Mouse (Mus musculus): ENCODE results near the gene Dppa2. TPM values are rescaled to one million over a fixed set of nuclear protein-coding genes. Genes with fewer than 3 reads are reported as not detected.
"Not testable (repeated sequence)": the region's sequence is repeated elsewhere in the genome, so short reads cannot be mapped to it uniquely, and the experiment has no call there.

Dppa2 gene
- total RNA-seq (2021) = not detected in 2 replicates
- long read RNA-seq, experiment 1 = 0 reads
- long read RNA-seq, experiment 2 = 0 reads

DNA sequence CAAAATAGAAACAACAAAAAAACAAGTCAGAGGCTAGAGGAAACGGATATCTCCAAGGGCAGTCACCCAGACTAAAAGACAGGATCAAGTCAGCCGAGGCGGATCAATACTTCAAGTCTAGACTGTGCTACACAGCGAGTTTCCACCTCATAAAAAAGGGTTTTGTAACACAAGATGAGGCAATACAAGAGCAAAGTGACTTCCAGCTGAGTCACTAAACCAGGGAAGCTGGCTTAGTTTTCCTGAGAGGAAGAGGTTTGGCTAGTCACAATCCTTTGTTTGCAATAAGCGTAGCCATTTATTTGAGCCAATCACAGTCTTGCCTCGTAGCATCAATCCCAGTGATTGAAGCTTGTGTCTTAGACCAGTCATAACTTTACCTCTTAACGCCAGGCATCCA is at the start of gene Dppa2:
Dppa2 (plus strand) TSS at position 400 of the 400 bp plus-strand sequence.
- no peak for DNase-seq

DNA sequence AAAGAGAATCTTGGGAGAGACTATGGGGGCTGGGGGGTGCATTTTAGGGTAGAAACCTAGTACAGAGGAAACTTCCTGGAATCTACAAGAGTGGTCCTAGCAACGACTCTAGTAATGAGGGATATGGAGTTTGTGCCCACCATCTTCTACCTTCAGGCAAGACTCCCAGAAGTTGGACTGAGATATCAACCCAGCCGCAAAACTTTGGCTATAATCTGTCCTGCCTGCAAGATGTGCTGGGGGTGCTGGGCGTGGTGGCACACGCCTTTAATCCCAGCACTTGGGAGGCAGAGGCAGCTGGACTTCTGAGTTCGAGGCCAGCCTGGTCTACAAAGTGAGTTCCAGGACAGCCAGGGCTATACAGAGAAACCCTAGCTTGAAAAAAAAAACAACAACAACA is 49.1 kb upstream of the Dppa2 start:
- DNase-seq = no peak

DNA sequence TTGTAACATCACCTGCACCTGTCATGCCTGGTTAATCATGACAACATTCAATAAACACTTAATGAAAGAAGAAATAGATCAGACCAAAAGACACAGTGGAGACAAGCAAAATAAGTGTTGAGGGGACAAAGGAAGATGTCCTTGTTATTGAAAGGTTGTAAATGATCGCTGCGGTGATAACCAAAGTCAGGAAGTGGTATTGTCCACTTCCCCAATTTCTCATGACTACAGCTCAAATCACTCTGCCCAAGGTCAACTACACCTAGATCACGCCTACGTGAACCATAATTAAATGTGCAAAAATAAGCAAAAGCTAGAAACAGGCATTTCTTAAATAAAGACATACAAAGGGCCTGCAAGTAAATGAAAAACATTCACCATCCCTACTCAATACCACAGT is 44.2 kb upstream of the Dppa2 start:
- DNase-seq = no peak

DNA sequence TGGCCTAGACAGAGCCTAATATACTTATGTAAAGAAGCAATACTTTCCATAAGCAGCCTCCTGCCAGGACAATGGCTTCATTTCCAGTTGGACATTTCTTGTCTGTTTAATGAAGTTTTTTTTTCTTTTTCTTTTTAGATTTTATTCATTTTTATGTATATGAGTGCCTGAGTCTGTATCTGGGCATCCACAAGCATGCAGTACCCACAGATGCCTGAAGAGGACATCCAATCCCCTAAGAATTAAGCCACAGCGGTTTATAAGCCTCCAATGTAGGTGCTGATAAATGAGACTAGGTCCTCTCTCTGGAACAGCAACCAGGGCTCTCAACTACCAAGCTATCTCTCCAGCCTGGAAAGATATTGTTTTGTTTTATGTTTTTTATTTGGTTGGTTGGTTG is 40.8 kb upstream of the Dppa2 start:
- DNase-seq = no peak

DNA sequence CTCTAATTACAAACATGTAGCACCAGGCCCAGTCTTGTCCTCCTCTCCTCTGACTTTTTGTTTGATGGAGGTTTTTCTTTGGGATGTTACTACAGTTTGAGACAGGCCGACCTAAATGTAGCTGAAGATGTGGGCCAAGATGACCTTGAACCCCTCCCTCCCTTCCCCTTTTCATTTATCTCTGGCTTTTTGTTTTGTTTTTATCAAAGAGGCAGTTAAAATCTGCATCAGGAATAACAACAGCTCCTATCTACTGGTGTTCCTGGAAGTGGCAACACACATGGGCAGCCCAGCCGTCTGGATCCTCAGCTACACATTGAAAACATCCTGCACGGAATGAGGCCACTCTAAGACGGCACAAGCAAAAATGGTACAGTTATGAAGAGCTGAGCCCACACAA is 37.9 kb upstream of the Dppa2 start:
- DNase-seq = no peak

DNA sequence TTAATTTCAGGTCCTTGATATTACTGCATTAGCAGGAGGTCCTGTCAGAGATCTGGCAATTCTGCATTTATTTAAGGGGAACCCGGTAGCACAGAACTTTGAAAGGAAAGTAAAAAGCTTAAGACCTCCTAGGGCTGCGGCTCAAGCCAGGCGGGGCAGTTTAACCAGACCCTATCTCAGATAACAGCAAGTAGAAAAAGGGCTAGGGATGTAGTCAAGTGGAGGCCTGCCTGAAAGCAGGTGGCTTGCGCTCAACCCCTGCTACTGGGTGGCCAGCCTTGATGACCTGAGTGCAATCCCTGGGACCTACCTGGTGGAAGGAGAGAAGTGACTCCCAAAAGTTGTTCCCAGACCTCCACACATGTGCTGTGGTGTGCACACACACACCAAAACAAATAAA is 26.8 kb upstream of the Dppa2 start:
- DNase-seq = no peak

DNA sequence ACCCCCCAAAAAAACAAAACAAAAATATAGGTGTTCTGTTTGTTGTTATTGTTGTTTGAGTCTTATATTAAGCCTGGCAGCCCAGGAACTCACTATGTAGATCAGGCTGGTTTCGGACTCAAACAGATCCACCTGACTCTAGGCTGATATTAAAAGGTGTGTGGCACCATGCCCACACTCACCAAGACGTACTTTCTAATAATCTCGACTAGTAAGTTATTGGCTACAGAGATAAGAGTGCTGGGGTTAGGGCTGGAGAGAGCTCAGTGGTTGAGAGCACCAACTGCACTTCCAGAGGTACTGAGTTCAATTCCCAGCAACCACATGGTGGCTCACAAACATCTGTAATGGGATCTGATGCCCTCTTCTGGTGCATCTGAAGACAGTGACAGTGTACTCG is 22.8 kb upstream of the Dppa2 start:
- DNase-seq = no peak

DNA sequence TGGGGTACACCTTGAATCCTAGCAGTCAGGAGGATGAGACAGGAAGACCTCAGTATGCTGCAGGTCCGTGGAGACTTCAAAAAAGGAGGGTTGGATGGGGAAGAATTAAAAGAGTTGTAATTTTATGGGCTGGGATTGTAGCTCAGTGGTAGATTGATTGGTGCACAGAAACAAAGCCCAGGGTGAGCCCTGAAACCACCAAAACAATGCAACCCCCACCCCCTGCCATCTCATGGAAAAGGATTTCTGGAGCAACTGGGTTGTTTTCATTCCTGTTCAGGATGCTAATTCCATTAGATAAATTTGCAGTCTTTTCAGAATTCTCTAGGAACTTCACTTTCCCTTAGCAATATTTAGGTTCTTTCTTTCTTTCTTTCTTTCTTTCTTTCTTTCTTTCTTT is 20.9 kb upstream of the Dppa2 start:
- DNase-seq = no peak

DNA sequence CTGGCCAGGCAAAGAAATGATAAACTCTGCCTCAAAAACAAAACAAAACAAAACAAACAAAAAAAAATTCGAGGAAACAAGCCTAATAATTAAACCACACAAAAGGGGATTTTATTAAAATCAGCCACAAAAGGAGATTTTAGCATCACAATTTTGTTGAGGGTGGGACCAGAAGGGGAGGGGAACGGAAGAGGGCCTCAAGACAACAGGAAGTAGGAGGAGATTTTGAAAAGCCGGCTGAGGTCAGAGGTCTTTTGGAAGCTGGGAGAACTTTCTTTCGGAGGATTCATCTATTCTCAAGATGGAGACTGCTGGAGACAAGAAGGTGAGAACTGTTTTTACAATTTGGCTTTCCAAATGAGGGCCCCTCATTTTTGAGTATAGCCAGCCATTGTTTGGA is 20.2 kb upstream of the Dppa2 start, which contains the start of gene Dppa4:
Dppa4 (plus strand) TSS at position 217 of the 400 bp plus-strand sequence.
- DNase-seq = no peak

DNA sequence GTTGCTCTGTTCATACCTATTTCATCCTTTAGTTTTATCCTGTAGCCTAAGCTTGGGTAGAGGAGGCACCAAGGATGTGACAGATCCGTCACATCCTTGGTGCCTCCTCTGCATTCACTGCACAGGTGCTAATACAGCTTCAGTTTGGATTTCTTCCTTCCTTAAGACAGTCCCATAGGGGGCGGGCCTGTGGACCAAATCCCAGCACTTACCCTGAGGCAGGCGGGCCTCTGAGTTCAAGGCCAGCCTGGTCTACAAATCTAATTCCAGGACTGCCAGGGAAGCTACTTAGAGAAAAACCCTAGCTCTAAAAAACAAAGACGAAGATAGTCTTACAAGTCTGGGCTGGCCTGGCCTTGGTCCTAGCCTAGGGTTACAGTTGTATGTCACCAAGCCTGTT is 18.2 kb upstream of the Dppa2 start:
- DNase-seq = no peak

DNA sequence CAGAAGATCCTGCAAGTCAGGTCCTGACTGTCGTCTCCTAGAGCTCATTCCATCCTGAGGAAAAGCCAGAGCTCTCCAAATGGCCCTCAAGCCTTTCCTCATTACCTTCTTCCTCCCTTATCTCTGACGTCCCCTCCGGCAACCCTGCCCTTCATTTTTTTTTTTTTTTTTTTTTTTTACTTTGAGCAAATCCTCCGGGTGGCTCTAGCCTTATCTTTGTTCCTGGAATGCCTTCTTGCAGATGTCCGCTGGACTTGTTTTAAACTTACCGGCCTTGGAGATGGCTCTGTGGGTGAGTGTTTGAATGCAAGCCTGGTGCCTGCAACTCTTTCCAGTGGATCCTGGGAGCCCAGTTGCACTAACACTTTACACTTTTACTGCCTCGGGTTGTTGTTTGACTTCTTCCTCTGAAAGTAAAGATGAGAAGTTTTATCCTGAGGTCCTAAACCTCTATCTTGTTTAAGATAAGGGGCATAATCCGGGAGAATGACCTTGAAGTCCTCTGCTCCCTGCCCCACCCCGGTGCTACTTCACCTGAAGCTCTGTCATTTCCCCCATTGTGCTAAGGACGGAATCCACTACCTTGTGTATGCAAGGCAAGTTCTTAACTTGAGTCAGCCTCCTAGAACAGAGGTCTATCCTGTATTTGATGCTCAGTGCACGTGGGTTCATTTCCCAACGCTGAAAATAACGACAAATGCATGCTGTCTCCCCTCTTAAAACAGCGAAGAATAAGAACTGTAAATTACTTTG is 6.1 kb upstream of the Dppa2 start:
- no peak for DNase-seq

DNA sequence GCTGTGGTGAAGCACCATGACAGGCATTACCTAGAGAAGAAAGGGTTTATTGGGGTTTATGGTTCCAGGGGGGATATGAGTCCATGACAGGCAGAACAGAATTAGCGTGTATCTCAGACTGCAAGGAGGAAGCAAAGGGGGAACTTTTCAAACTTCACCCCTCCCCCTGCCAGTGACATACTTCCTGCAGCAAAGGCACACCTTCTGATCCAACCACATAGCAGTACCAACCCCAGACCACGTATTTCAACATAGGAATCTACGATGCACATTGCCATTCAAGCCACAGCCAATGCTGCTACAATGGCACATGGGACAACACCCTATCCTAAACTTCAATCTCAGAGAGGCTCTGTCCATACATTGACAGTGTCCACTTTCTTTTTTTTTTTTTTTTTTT is 3.8 kb upstream of the Dppa2 start:
- no peak for DNase-seq

DNA sequence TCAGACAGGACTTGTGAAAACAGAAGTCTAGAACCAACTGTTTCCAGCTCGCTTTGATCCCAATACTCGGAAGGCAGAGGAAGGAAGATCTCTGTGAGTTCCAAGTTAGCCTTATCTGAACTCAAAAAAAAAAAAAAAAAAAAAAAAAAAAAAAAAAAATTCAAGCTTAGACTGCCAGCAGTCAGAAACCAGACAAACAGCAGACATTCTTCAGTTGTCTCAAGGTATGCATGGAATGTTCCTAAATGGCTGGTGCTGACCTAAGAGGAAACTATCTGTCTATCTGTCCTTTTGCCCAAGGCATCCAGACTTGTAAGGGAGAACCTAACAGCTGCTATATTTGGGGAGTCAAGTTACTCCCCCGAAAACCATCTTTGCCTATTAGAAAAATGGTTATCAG is 275 bp downstream of the Dppa2 start:
- no peak for DNase-seq

DNA sequence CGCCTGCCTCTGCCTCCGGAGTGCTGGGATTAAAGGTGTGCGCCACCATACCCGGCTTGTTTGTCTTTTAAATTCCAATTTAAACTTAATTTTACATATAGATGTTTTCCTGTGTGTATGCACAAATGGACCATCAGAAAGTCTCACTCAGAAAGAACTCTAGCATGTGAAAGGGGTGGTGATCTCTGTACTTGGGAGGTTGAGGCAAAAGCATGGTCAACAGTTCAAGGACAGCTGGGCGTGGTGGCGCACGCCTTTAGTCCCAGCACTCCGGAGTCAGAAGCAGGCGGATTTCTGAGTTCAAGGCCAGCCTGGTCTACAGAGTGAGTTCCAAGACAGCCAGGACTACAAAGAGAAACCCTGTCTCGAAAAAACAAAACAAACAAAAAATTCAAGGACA is 5.2 kb downstream of the Dppa2 start:
- DNase-seq = not testable (repeated sequence)

DNA sequence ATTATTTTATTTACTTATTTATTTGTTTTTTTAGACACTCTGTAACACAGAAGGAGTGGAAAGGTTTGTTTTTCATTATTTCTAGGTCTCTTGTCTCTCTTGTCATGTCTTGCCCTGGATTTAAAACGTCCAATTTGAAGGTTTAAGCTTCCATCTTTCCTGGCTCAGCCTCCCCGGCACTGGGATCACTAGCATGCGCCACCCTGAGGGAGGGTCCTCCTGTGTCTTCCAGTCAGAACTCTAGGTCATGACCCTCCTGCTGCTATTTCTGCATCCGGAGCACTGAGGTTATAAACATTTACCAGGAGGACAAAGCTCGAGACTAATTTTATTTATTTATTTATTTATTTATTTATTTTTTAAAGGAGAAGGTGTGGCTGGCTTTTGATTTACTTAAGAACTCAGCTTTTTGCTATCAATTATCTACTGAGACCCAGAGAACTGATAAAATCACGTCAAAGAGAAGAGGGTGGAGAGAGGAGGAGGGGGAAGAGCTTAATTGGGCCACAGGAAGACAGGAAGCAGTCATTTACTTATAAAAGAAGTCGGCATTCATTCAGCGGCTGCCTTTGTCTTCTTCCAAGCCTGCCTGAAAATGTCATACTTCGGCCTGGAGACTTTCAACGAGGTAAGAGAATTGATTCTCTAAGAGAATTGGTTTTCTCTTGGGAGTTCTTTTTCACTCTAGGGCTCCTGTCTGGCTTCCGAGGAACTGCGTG is 6.4 kb downstream of the Dppa2 start:
- no peak for DNase-seq

DNA sequence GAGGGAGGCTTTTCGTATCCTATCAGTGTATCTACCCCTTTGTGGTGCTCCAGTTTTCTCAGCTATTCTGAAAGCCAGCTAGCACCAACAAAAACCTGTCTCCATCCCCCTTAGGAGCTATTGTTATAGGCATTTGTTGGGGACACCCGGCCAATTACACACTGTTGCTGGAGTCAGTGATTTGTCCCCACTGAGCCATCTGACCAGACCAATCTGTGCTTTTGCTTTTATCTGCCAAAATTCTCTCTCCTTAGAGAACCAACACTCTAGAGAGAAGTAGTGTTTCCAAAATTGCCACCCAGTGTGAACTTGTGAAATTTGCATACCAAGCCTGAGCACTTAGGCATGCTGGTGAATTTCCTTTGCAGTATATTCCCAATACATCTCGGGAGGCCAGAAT is 11.6 kb downstream of the Dppa2 start:
- no peak for DNase-seq

DNA sequence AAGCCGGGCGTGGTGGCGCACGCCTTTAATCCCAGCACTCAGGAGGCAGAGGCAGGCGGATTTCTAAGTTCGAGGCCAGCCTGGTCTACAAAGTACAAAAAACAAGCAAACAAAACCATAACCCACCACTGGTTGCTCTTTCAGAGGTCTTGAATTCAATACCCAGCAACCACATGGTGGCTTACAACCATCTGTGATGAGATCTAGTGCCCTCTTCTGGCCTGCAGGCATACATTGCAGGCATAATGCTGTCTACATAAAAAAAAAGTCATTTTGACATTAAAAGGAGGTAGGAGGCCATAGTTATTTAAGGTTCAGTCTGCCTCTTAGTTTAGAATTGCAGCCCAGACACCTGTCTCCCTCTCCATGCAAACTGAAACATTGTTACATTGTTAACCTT is 17.1 kb downstream of the Dppa2 start:
- no peak for DNase-seq

DNA sequence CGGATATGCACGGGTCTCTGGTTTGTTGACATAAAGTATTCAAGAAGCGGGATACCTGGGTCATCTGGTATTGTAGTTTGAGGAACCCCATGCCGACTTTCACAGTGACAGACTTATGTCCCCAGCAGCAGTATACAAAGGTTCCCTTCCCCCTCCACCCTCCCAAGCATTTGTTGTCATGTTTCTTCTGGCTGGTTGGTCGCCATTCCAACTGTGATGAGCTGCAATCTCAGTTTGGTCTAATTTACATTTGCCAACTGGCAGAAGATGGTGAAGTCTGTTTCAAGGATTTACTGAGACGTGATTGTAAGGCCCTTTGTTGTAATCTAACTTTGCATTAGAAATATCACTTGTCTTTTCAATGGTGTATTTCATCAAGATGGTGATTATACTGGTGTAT is 19.4 kb downstream of the Dppa2 start:
- no peak for DNase-seq

DNA sequence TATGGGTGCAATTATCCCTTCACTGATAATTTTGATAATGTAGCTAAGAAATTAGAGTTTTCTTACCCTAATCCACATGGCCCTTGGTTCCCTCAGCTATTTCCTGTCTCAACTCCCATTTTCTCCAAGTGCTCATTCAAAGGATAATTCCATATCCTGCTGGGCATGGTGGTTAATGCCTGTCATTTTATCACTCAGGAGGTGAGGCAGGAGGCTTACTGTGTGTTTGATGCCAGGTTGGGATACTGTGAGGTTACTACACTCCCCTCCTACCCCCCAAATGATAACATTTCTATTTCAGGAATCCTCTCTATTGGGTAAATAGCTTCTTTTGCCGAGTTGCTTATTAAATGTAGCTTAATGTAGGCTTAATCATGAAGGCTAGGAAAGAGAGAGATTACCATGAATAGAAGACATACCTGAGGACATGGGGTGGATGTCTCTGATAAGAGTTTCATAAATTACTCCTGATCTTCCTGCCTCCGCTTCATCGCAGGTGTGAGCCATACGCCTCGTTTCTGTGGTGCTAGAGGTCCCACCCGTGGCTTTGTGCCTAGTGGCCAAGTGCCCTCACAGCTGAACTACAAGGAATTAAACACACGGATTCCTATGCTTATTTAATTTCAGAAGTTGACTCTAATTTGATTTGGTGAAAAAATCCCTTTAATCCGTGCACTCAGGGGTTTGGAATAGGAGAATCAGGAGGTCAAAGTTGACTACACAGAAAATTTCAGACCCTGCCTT is 20.1 kb downstream of the Dppa2 start:
- no peak for DNase-seq

DNA sequence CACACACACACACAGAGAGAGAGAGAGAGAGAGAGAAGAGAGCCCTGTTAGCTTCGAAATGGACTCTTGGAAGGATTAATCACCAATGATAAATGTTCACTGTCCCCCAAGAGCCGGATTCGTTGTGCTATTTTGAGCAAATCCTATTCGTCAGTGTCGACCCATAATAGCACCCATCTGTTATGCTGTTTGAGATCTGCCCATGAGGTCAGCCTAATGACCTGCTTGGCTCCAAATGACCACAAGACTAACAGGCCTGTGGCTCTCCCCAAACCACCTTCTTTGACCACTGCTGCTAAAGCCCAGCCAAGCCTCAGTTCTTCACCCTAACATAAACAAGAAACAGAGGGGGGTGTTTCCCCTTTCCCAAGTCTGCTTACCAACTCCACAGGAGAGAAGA is 23.2 kb downstream of the Dppa2 start:
- DNase-seq = peak; percentile 11

DNA sequence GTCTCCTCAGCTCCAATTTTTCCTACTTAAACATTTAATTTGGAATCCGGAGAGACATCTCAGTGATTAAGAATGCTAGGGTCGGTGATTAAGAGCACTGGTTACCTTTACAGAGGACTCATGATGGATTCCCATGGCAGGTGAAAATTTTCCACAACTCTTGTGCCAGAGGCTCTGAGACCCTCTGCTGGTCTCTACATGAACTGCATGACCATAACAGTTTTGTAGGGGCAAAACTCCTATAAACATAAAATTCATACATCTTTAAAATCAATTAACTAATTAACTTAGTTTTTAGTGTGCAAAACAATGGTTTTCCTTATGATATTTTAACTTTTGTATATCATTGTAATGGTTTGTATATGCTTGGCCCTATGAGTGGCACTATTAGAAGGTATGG is 24.7 kb downstream of the Dppa2 start:
- DNase-seq = no peak

DNA sequence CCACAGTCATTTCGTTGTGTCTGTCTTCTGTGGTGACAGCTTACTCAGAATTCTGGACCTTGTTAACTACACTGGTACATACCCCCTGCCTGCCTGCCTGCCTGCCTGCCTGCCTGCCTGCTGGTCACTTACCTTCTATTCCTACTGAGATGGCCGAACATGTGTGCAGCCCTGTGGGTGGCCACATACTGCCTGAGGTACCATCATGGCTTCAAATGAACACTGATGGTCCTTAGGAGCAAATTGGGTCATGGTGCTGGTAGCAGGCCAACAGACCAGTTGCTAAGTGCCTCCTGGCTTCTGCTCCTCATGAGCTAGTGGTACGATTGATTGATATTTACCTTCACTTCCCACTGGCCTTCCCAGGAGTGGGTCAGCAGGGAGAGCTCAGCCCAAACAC is 28.1 kb downstream of the Dppa2 start:
- no peak for DNase-seq

DNA sequence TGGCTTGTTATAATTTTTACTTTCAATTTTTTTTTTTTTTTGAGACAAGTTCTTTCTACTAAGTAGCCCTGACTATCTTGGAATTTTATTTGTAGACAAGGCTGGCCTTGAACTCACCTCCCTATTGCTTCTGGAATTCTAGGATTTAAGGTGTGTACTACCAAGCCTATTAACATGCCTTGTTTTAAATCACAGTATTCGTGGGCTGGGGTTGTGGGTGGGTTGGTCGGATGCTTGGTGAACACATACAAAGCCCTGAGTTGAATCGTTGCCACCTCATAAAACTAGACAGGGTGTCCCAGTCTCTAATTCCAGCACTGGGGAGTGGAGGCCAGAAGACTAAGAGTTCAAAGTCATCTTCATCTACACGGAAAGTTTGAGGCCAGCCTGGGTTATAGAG is 31.6 kb downstream of the Dppa2 start:
- no peak for DNase-seq
